Mouse (Mus musculus) gastrocnemius, postnatal 25 days (tissue): ENCODE measurements around the gene Zfhx3. TPM values are rescaled to one million over a fixed set of nuclear protein-coding genes. Genes with fewer than 3 reads are reported as not detected.

Experiments used
- DNase-seq: peaks from one replicate; pipeline ENCODE4 v3.0.0; 2022
- total RNA-seq, 2 experiments: library from RNA; stranded (reverse); gene quantifications; 1 replicate in 1 of 2; 2 replicates in 1 of 2; pipeline ENCODE4 v1.2.3; 2021

The Zfhx3 gene
- total RNA-seq, 2 experiments from 2014 or later = 11.9 to 13.3 TPM

DNA sequence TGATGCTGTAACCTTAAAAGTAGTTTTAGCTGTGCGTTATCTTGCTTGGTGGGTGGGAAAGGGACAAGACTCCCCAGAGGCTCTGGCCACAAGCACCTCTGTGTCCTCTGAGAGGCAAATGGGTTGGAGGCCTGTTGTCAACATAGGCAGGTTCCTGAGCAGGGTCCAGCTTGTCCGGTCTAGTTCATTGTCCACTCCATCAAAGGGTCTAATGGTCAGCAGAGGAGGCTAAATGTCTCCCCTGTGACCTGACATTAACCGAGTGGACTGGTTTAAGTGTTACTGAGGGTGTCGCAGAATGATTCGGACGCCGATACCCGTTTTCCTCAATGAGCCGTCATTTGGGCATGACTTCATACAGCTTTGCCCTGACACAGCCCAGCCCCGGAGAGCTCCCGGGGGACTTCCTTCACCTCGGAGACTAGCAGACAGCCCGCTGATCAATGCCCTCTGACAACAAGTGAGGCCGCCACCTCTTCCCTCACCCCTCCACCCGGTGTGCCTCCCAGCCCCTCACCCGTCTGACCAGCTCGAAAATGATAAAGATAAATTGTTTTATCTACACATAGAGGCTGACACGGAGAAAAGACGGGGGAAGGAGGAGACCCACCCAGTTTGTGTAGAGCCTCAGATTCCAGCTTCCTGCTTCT, 298.7 kb downstream of the Zfhx3 start:
- no peak for DNase-seq

DNA sequence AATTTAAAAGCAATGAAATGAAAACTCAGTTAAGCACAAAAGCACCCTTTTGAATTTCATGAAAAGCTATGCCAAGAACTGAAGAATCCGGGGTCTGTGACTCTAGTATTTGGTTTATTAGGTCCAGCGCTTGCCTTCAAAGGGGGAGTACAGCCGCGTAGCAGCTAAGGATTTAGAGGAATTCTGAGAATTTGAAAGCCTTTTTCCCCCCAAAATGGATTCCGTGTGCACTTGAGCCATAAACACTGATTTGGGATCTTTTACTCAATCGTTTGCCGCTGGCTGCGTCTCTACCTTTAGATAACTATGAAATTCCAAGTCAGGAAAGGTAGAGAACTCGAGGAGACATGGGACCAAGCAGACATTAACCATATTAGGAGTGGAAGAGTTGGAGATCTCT, 300.8 kb downstream of the Zfhx3 start:
- no peak for DNase-seq

DNA sequence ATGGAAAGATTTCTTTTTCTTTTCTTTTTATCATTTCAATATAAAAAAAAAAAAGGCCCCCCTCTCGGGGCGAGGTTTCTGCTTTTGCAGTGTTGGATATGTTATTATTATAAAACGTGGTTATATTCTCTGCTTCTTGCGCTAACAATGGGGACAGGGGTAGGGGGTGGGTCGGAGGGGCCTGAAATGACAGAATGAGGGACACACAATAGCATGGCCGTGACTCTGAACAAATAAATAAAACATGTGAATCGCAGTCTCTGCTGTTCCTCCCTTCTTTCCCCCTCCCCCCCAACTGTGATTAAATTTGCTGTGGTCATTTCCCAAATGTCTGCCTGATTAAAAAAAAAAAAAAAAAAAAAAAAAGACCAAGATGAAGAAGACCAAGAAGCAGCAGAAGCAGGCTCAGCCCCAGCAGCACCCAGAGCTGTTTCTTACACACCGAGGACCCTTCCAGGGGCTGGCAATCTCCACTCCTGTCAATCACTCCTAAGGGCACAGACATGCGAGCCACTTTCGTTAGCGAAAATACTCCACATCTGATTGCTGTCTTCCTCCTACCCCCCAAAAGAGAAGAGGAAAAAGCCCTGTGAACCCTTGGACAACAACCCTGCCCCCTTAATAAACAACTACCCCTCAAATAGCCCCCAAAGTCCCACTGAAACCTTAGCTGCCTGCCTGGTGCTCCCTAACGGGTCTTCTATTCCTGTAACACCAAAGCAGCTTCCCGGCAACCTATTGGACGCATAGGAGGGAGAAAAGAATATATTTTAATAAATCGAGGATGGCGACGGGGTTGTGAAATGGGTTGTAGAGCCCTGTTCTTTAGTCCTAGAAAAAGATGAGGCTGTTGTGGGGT, 302.4 kb downstream of the Zfhx3 start:
- DNase-seq = no peak

DNA sequence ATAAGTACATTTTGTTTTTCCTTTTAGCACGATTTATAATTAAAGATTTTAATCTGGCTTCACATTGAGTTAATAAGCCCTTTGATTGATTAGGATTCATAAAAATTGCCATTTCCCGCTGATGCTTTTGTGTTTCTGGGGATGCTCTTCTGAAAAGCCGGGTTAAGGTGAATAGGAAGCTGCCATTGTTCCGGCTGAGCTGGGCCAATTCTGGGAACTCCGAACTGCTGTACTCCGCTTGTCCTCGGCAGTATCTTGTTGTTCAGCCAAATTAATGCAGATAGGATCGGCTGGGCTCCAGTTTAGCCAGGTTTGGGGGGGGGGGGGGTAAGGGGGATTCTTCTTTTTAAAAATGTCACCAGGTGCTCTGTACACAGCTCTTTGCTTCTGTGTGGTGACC, 303.1 kb downstream of the Zfhx3 start:
- no peak for DNase-seq

DNA sequence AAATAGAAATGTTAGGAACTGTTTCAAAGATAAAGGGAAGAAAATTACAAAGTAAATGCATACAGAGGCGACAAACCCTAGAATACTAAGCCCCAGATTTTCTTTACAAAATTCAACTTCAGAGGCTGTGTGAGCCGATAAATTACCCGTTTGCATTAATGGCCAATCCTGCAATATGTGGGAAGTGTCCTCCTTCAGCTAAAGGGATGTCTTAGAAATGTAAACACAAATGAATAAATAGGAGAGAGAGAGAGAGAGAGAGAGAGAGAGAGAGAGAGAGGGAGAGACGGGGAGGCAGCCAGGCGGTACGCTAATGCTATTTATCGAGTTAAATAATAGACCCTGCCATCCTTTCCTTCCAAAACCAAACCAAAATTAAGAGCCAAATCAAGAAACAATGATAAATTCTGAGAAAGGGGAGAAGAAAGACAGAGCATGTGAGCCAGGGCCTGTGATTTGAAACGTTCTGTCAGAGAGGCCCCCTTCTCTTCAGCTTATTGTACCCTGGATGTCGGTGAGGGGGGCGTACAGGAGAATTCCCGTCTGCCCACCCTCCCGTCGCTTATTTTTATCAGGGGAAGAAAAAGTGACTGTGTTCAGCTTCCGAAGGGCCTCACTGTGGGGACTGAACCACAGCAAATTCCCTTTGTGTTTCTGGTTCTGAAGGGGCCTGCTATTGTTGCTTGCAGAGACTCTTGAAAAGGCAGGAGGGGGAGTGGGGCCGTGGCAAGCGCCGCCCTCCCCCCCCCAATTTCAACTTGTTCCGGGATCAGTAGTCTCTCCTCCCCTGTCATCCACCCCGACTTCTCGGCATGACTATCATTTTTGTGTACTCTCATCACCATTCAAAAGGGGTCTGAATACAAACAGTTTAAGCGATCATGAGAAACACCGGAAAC, 303.8 kb downstream of the Zfhx3 start:
- no peak for DNase-seq

DNA sequence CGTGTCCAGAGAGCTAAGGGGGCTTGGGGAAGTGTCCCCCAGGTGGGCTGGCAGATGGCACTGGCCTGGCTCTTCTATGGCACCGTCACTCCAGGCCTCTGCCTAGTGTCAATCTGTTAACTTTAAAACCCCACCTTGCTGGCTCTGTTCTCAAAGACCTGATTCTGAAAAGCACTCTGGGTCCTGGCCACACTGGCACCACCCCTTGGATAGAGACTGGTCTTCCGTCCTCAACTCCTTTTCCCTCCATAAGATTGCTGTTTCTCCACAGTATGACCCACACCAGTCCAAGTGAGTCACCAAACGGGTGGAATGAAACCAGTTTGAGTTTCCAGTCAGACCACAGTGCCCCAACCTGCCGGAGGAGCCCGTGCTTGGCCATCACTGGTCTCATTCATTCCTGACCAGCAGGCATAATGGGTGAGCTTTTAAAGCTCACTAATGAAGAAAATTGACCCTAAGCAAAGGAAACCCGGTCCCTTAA, 304.5 kb downstream of the Zfhx3 start:
- no peak for DNase-seq

DNA sequence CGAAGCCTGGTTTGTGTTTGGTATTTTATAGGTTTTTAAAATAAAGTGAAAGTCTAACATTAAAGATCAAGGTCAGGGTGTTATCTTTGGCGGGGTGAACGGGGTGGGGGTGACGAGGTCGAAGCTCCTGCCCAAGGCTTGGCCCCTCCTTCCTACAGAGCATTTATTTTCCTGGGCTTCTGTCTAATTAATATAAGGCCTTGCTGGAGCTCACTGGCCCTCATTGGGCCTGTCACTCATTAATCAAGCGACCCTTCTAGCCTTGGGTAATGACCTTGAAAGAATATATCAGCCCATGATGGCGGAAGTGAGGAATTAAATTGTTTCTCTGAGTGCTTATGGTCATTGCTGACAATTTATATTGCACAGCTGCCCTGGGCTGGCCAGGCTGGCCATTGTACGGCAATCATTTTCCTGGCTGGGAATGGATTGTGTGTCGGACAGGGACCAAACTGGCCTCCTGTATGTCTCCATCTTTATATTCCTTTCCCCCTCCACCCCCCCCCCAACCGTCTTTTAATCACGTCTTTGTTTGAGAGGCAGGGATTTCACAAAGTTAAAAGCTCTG, 322.2 kb downstream of the Zfhx3 start:
- DNase-seq = no peak

DNA sequence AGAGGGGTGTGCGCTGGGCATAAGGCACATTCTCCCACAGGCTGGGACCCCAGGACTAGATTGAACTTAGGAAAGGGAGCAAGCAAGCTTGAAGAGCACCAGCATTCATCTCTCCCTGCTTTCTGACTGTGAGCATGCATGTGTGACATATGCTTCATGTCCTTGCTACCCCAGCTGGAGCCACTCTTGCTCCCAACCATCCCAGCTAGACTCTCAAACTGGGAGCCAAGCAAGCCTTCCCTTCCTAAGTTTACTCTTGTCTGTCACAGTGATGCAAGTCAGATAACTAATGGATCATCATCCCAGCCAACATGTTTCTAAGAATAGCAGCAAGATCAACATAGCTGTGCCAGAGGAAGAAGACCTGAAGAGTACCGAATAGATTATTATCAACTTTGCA, 335.5 kb downstream of the Zfhx3 start:
- no peak for DNase-seq

DNA sequence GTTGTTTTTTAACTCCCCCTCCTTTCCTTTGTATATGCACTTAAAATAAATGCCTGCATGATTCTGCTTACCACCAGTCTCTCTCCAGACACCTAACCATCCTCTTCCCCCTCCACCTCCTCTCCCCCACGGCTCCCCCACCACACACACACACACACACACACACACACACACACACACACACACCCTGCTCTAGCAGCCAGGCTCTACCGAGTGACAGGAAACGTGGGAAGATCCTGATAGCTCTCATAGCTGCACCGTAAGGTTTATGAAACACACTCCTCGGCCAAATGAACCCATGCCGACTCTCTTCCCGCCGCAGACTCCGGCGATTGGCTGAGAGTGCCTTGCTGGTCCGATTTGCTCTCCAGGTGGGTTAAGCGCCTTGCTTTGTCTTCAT, 339.5 kb downstream of the Zfhx3 start:
- no peak for DNase-seq

DNA sequence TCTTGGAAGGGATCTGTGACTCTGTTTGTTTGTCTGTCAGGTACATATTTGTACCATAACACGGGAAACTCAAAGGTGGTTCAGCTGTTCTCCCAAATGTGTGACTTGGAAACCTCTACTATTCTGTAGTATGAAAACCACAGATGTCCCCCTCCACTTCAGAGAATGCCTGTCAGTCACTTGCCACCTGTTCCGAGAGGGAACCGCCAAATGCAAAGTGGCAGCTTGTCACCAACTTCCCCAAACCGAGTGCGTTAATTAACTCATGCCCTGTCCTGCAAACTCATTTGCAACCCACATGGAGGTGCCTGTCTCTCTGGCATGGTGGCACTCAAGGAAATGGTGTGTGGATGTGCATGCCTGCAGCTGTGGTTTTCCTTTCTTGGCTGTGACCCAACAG, 343.7 kb downstream of the Zfhx3 start:
- DNase-seq = no peak

DNA sequence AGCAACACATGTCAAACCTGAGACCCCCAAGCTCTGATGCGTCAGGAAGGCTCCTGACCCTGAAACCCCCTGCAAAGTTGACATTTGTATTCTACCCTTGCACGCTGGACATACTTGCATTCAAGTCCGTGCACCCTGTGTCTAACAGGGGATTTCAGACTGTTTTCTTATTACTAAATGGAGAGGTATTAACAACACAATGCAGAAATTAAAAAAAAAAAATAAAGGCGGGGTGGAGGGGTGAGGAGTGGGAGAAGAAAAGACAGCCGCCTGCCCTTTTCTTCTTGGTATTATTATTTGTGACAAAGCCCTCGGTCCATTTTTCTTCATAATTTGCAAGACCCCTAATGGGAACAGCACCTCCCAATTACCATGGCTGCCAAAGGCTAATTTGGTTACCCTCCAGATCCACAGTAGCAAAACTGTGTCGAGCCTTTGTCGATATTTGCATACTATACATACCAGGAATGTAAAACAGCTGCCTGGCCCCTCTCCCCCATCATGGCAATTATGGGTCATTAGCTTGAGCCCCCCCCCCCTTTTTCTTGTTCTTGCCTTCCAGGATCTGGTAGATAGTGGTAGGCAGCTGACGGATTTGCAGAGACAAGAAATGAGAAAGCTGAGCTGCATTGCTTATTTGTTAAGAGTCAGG, 358.6 kb downstream of the Zfhx3 start:
- no peak for DNase-seq

DNA sequence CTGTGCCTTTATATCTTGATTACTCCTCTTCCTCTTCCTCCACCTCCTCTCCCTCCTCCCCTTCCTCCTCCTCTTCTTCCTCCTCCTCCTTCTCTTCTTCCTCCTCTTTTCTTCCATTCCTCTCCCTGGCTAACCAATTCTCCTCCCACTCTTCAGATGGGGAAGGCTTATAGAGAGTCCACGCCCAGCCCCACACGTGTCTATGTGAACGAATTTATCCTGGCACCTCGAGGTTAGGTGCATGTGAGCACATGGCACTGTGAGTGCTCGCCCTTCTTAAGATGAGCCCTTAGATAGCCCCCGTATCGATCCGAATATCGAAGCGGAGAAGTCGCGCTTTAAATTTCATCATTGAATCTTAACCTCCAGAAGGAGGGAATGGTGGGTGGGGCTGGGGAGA, 359.2 kb downstream of the Zfhx3 start:
- no peak for DNase-seq

DNA sequence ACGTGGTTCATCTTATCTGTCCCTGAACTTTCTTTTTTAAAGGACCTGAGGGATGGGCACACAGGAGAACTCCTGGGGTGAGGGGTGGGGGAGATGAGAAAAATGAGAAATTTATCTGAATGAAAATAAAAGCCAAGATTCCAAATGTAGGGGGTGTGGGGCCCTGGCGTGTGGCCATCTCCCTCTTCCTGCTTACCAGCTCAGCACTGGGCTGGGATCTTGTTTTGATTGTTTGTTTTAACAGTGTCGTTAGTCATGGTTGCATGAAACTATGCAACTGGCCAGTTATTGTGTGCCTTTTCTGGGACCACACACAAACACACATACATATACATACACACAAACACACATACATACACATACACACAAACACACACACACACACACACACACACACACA, 362.9 kb downstream of the Zfhx3 start:
- no peak for DNase-seq

DNA sequence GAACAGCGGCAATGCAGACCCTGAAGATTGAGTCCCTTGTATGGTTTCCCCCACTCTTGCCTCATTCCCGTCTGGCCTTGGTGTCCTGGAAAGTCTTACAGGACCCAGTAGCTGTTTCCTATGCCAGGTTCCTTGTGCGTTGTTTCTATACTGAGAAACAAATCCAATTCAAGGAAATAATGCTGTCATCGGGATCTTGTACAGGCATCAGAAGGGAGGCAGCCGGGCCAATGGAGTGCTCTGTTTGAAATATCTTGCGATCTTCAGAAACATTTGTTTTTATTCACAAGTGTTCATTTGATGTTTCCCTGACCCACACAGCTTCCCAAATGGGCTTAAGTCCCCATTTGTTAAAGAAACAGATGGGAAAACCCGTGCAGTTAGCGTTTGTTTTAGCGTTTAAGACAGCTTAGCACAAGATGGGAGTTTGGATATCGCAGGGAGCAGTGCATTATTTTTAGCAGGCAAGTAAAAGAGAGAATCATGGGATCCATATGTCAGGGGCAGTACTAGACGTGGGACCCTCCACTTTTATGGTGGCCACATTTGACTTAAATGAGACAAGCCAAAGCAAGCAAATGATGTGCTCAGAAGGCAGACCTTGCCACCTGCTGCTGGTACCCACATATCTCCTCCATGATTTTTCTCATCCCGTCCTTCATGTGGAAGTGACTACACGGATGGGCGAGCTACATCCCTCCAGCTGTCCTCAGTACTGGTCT, 367.2 kb downstream of the Zfhx3 start:
- no peak for DNase-seq

DNA sequence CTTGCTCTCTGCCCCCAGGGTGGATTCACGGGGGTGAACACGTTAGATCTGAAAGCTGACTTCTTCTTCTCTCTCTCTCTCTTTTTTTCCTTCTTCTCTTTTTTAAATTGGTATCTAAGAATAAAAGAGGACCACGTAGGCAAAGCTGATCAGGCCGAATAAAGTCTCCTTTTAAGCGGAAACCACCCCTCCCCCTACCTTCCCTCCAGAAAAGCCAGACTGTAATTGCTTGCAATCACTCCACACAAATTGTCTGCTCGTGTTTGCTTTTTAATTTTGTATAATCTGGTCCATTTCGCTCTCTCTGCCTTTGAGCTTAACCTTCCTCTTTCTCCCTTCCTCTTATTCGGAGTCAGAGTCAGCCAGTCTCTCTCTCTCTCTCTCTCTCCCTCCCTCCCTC, 372.6 kb downstream of the Zfhx3 start:
- no peak for DNase-seq

DNA sequence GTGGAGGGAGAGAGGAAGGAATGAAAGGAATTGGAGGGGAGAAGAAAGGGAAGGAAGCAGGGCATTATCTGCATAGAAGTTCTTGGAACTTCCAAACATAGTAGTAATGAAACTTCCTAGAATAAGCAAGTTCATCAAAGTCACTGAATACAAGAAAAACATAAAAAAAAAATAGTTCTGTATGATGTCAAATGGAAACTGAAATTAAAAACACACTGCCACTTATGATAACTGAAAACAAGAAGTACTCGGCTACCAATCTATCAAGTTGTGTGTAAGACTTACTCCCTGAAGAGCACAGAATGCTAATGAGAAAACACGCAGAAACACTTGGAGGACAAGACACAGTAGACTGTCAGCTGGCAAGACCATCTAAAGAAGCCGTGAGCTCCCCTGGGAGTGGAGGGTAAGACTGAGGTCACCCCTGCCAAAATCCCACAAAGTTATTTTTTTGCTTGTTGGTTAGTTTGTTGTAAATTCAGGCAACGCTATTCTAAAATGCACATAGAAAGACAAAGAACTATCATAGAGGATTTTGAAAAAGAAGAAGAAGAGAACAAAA, 375.2 kb downstream of the Zfhx3 start:
- no peak for DNase-seq

DNA sequence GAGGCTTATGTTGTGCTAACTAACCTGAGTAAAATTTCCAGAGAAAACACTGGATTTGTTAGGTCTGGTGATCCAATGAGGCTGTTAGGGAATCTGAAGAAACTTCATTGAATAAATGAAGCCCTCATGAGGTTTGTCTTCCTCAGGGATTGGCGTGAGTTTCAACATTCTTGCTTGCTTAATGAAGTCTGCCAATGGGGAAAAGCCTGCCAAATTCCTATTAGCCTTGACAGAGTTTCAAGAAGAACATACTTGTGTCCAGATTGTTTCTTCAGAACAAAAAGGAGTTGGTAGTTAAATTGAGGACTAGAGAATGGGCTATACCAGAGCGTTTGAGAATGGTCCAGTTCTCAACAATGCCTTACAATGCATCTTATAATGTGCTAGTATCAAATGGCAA, 385.3 kb downstream of the Zfhx3 start:
- DNase-seq = no peak

DNA sequence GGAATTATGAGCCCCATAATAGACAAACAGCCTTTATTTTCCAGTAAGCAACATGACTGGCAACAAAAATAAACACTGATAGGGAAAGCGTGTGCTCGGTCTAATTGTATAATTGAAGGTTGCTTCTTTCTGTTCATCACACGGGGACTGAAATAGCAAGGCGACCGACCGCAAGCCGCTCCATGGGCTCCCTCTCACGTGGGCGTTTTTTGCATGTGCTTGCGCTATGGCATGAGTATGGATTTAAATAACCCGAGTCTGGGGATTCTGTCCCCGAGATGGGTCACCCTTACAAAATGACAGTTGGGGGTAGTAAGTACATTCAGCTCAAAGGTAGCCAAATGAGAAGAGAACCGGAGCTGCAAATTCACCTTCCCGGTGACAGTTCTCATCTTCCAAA, 405.9 kb downstream of the Zfhx3 start:
- DNase-seq = no peak

DNA sequence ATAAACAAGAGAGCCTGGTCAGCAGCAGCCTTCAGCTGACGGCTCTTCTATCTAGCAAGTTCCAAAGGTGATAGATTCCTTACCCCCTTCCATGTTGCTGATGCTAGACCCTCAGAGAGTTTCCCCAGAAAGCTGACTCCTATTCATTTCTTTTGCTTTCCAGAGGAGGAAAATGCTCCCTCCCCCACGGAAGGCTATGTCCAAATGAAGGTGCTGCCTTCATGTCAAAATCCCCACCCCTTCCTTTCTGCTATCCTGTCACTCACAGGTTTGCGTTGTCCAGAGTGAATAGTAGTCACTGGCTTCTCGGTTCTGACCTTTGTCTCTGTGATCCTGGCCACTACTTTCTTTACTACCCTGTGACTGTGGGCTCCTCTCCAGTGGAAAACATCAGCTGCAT, 406.3 kb downstream of the Zfhx3 start:
- no peak for DNase-seq

DNA sequence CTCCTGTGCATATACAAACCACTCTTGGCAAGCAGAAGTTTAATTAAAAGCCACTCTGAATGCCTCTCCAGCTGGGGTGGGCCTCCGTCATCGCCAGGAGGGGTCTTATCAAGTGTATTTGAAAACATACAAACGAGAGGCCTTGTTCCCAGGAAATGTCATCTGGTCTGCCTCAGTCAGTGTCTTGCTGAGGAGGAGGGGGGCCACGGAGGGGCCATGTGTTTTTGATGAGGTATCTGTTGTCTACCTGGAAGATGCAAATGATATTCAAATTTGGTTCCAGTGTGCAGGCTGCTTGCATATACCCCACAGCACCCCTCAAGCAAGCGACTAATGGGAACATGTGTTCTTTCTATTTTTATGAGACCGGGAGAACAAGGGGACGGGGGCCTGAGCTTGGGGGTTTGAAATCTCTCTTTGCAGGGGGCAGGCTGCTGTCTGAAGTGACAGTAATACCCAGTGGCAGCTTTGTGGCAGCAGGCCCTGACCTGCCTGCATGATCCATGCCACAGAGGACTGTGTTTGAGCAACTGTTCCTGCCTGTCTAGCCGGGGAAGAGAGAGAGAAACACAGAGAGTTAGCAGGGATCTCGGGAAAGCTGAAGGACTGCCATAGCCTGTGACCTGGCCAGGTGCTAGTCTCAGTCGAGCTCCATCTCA, 412.8 kb downstream of the Zfhx3 start:
- DNase-seq = no peak
